Mouse (Mus musculus) forebrain, embryonic 10.5 days (tissue): ENCODE data around the gene Sh2d1b1. TPM values are rescaled to one million over a fixed set of nuclear protein-coding genes. Genes with fewer than 3 reads are reported as not detected.

Experiments
- DNase-seq: peaks from one replicate; pipeline ENCODE4 v3.0.0-alpha.2; 2017; ENCODE audit warnings: low spot score; ENCODE audit errors: extremely low spot score
- H3K27ac ChIP-seq: fragments of 300-500 bp; sonication (generic); 2 replicates; pipeline ENCODE4 v1.5.1; 2016; ENCODE audit warnings: mild to moderate bottlenecking
- H3K27me3 ChIP-seq: fragments of 300-500 bp; sonication (generic); 2 replicates; pipeline ENCODE4 v1.6.1; 2016; ENCODE audit warnings: mild to moderate bottlenecking; ENCODE audit not compliant: poor library complexity, severe bottlenecking
- H3K36me3 ChIP-seq: fragments of 300-500 bp; sonication (generic); replicated peaks from 2 replicates; pipeline ENCODE4 v1.6.1; 2016; ENCODE audit warnings: mild to moderate bottlenecking, moderate library complexity
- H3K4me1 ChIP-seq: fragments of 300-500 bp; sonication (generic); 2 replicates; pipeline ENCODE4 v1.6.1; 2016
- H3K4me3 ChIP-seq: fragments of 300-500 bp; sonication (generic); 2 replicates; pipeline ENCODE4 v1.5.1; 2016; ENCODE audit warnings: mild to moderate bottlenecking, moderate library complexity
- H3K9me3 ChIP-seq: fragments of 300-500 bp; sonication (generic); 2 replicates; pipeline ENCODE4 v1.6.1; 2016; ENCODE audit warnings: mild to moderate bottlenecking, moderate library complexity
- WGBS: fragments of 180-500 bp; shearing (Covaris S2); methylation state at CpG from one replicate; pipeline ENCODE4 v1.1.7; 2016; 5-methylcytosine and 5-hydroxymethylcytosine counted together
- polyA plus RNA-seq: library from polyadenylated mRNA; unstranded; fragments of >200 nt; fragmentation: Nextera tagmentation; extraction: Ambion mirVana; gene quantifications from 2 replicates; pipeline ENCODE4 v1.2.1, GENCODE M21; 2016

Gene Sh2d1b1
- polyA plus RNA-seq, 1 experiment from 2014 or later: not detected

DNA sequence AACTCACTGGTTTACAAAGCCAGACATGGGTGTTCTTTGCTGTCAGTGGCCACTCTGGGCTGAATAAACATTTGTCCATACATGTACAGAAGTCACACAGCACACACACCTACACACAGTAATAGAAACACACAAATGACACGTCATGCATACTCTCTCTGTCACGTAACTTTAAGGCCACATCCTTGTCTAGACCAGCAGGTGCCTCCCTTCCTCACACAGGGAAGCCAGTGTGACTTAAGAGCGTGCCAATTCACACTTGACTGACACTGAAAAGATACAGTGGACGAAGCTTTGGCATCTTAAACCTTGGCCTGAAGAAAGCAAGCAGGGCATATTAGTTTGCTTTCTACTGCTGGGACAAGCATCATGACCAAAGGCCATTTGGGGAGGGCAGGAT is 55.7 kb downstream of the Sh2d1b1 start:
- no peaks in the 10 kb centered on the region for H3K9me3 ChIP-seq
- DNase-seq: no peak
- H3K4me1 ChIP-seq: peaks cover 7% of the 10 kb centered on the region; the same call in 1 of the 2 replicates
- no peaks in the 10 kb centered on the region; the same call in 1 of the 2 replicates for H3K36me3 ChIP-seq
- 79% methylated on average over 4 of the region's 4 CpGs for WGBS
- no peak overlapping the region for H3K27ac ChIP-seq
- H3K4me3 ChIP-seq: no peak overlapping the region
- H3K27me3 ChIP-seq: no peaks in the 10 kb centered on the region

Other genes with a start within 250 kb of the Sh2d1b1 start
- 28.7 and 30.7 TPM in 2 replicates for gene Ddr2, start 166.6 kb upstream of the Sh2d1b1 start, polyA plus RNA-seq
- 53.3 and 55.2 TPM in 2 replicates for gene Uap1, start 102.4 kb upstream of the Sh2d1b1 start, polyA plus RNA-seq
- gene Uhmk1, start 61.9 kb upstream of the Sh2d1b1 start, polyA plus RNA-seq: 10.0 and 10.1 TPM in 2 replicates
- not detected in 2 replicates for gene Sh2d1b2, start 44.6 kb upstream of the Sh2d1b1 start, polyA plus RNA-seq
- 3.4 and 3.6 TPM in 2 replicates for gene Gm7694, start 29.0 kb downstream of the Sh2d1b1 start, polyA plus RNA-seq
- 1.5 and 1.9 TPM in 2 replicates for gene Spata46, start 31.5 kb downstream of the Sh2d1b1 start, polyA plus RNA-seq